Mouse (Mus musculus) forebrain, embryonic 15.5 days (tissue): ENCODE data around the gene Snapc3. TPM values are rescaled to one million over a fixed set of nuclear protein-coding genes. Genes with fewer than 3 reads are reported as not detected.

Experiments used
- ATAC-seq: fragments of 200-750 bp; cut with Nextera tagmentation; replicated peaks from 2 replicates; pipeline ENCODE4 v1.8.0; 2017; ENCODE audit warnings: mild to moderate bottlenecking, moderate TSS enrichment, moderate library complexity
- H3K27ac ChIP-seq: fragments of 300-500 bp; sonication (generic); replicated peaks from 2 replicates; pipeline ENCODE4 v1.5.1; 2015; ENCODE audit warnings: mild to moderate bottlenecking, inconsistent platforms
- H3K27me3 ChIP-seq: fragments of 300-500 bp; sonication (generic); 2 replicates; pipeline ENCODE4 v1.6.1; 2015; ENCODE audit warnings: inconsistent platforms
- H3K36me3 ChIP-seq: fragments of 300-500 bp; sonication (generic); 2 replicates; pipeline ENCODE4 v1.6.1; 2015; ENCODE audit warnings: mild to moderate bottlenecking, inconsistent platforms
- H3K4me1 ChIP-seq: fragments of 300-500 bp; sonication (generic); 2 replicates; pipeline ENCODE4 v1.6.1; 2015; ENCODE audit warnings: inconsistent platforms
- H3K4me2 ChIP-seq: fragments of 300-500 bp; sonication (generic); replicated peaks from 2 replicates; pipeline ENCODE4 v1.6.1; 2015; ENCODE audit warnings: mild to moderate bottlenecking, inconsistent platforms
- H3K4me3 ChIP-seq: fragments of 300-500 bp; sonication (generic); 2 replicates; pipeline ENCODE4 v1.5.1; 2015; ENCODE audit warnings: mild to moderate bottlenecking, inconsistent platforms
- H3K9ac ChIP-seq: fragments of 300-500 bp; sonication (generic); replicated peaks from 2 replicates; pipeline ENCODE4 v1.6.1; 2015; ENCODE audit warnings: mild to moderate bottlenecking, inconsistent platforms
- H3K9me3 ChIP-seq: fragments of 300-500 bp; sonication (generic); 2 replicates; pipeline ENCODE4 v1.6.1; 2016; ENCODE audit warnings: inconsistent platforms
- WGBS: fragments of 180-500 bp; shearing (Covaris S2); methylation state at CpG from one replicate; pipeline ENCODE4 v1.1.7; 2015; ENCODE audit warnings: mixed read lengths; 5-methylcytosine and 5-hydroxymethylcytosine counted together
- polyA plus RNA-seq: library from polyadenylated mRNA; unstranded; fragments of >200 nt; fragmentation: Nextera tagmentation; extraction: Ambion mirVana; gene quantifications from 2 replicates; pipeline ENCODE4 v1.2.1, GENCODE M21; 2015

Snapc3 gene
- polyA plus RNA-seq, result 100 and 101 TPM in 2 replicates

GRCm38 (mm10) chr4:83417160-83417819, at the start of gene Snapc3:
Snapc3 (plus strand) TSS chr4:83417724.
- Histone ChIP-seq H3K27me3 (no peaks in the 10 kb centered on the region), H3K4me2 (peak within 1 kb of the TSS; percentile 51), H3K4me1 (peaks cover 28% of the 10 kb centered on the region), H3K36me3 (0 out of 2 replicates have a peak, but pooled peaks cover 4% of the 10 kb centered on the region), H3K4me3 (peak within 1 kb of the TSS; percentile 66), H3K9ac (peak within 1 kb of the TSS; percentile 80), H3K27ac (peak within 1 kb of the TSS; percentile 85), H3K9me3 (no peaks in the 10 kb centered on the region)
- peak; percentile 99 for ATAC-seq
- under 1% methylated on average over 41 of the region's 41 CpGs for WGBS

- ATAC-seq, result peak; percentile 57; the same call in 1 of the 2 replicates
- H3K9me3 ChIP-seq, result no peaks in the 10 kb centered on the region
- WGBS, result 46% methylated on average over 4 of the region's 4 CpGs
- no peak overlapping the region for H3K4me3 ChIP-seq
- H3K27ac ChIP-seq, result no peak overlapping the region
- H3K36me3 ChIP-seq, result no peaks in the 10 kb centered on the region
- no peak overlapping the region for H3K9ac ChIP-seq
- no peaks in the 10 kb centered on the region for H3K27me3 ChIP-seq
- no peak overlapping the region for H3K4me2 ChIP-seq
- no peaks in the 10 kb centered on the region for H3K4me1 ChIP-seq
Observed at GRCm38 (mm10) chr4:83373381-83373780, 44.1 kb upstream of the Snapc3 start.

- Histone ChIP-seq H3K4me3 (no peak overlapping the region), H3K4me1 (no peaks in the 10 kb centered on the region), H3K27me3 (no peaks in the 10 kb centered on the region), H3K36me3 (no peaks in the 10 kb centered on the region), H3K9me3 (no peaks in the 10 kb centered on the region), H3K27ac (no peak overlapping the region), H3K9ac (no peak overlapping the region), H3K4me2 (no peak overlapping the region)
- 85% methylated on average over 6 of the region's 6 CpGs for WGBS
- no peak for ATAC-seq
Observed at GRCm38 (mm10) chr4:83375650-83376049, 41.9 kb upstream of the Snapc3 start.

- Histone ChIP-seq H3K27me3 (no peaks in the 10 kb centered on the region), H3K27ac (no peak overlapping the region), H3K9ac (no peak overlapping the region), H3K9me3 (no peaks in the 10 kb centered on the region), H3K4me3 (no peak overlapping the region), H3K36me3 (no peaks in the 10 kb centered on the region), H3K4me2 (no peak overlapping the region), H3K4me1 (no peaks in the 10 kb centered on the region)
- 75% methylated on average over 7 of the region's 7 CpGs for WGBS
- no peak for ATAC-seq
Observed at GRCm38 (mm10) chr4:83376461-83377015, 41.0 kb upstream of the Snapc3 start.

DNA sequence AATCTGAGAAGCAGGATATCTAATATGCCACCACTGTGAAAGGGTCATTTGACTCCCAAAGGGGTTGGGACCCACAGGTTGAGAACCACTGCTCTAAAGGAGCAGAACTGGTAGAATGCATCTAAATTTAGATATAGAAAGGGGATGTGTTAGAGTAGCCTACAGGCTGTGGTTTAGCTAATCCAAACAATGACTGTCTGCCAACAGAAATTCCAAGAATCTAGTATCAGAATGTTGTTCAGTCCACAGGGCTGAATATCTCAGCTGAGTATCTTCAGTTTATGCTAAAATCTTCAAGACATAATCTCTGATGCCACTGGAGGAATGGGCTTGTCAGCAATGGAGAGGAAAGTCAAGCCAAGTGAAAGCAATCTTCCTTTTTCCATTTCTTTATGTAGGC, 38.5 kb upstream of the Snapc3 start:
- no peak overlapping the region for H3K4me3 ChIP-seq
- ATAC-seq, result no peak

GRCm38 (mm10) chr4:83379746-83380145, 37.8 kb upstream of the Snapc3 start:
- 90% methylated on average over 6 of the region's 6 CpGs for WGBS
- Histone ChIP-seq H3K36me3 (no peaks in the 10 kb centered on the region), H3K4me1 (no peaks in the 10 kb centered on the region), H3K9ac (no peak overlapping the region), H3K4me2 (no peak overlapping the region), H3K27ac (no peak overlapping the region), H3K27me3 (no peaks in the 10 kb centered on the region), H3K4me3 (no peak overlapping the region), H3K9me3 (no peaks in the 10 kb centered on the region)
- ATAC-seq, result no peak

More for the DNA sequence above, 38.5 kb upstream of the Snapc3 start:
- Histone ChIP-seq H3K27me3 (no peaks in the 10 kb centered on the region), H3K9ac (no peak overlapping the region), H3K4me1 (no peaks in the 10 kb centered on the region), H3K27ac (no peak overlapping the region), H3K36me3 (no peaks in the 10 kb centered on the region), H3K4me2 (no peak overlapping the region), H3K9me3 (no peaks in the 10 kb centered on the region)

GRCm38 (mm10) chr4:83380266-83380665, 37.3 kb upstream of the Snapc3 start:
- H3K36me3 ChIP-seq, result no peaks in the 10 kb centered on the region
- 77% methylated on average over 4 of the region's 4 CpGs for WGBS
- no peak overlapping the region for H3K4me3 ChIP-seq
- no peak for ATAC-seq
- no peak overlapping the region for H3K4me2 ChIP-seq
- H3K9ac ChIP-seq, result no peak overlapping the region
- no peaks in the 10 kb centered on the region for H3K9me3 ChIP-seq
- H3K27me3 ChIP-seq, result no peaks in the 10 kb centered on the region
- no peaks in the 10 kb centered on the region for H3K4me1 ChIP-seq
- H3K27ac ChIP-seq, result no peak overlapping the region

- WGBS, result 45% methylated on average over 6 of the region's 6 CpGs
- H3K36me3 ChIP-seq, result no peaks in the 10 kb centered on the region
- H3K4me2 ChIP-seq, result no peak overlapping the region
- H3K4me3 ChIP-seq, result no peak overlapping the region
- H3K27me3 ChIP-seq, result no peaks in the 10 kb centered on the region
- no peaks in the 10 kb centered on the region for H3K9me3 ChIP-seq
- no peak overlapping the region for H3K27ac ChIP-seq
- no peaks in the 10 kb centered on the region for H3K4me1 ChIP-seq
- no peak overlapping the region for H3K9ac ChIP-seq
- ATAC-seq, result no peak
Observed at GRCm38 (mm10) chr4:83383899-83384490, 33.5 kb upstream of the Snapc3 start.

DNA sequence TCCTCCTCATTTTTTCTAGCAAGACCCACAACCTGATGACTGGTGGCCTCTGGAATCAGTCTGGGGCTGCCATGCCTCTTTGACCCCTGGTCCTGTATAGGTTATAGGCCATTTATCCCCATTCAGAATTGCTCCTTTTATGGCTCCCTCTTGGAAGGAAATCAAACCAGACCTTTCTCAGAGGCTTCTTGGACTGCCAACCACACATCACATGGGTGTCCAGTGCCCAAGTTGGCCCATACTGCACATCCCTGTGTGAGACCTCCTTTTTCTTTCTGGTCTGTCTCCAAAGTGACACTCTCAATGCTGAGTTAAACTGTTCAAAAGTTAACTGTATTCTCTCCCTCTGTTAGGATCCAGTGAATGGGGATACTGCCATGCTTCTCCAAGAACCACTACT, 32.4 kb upstream of the Snapc3 start:
- Histone ChIP-seq H3K4me3 (no peak overlapping the region), H3K27me3 (no peaks in the 10 kb centered on the region), H3K9me3 (no peaks in the 10 kb centered on the region), H3K4me2 (no peak overlapping the region), H3K9ac (no peak overlapping the region), H3K4me1 (no peaks in the 10 kb centered on the region), H3K36me3 (no peaks in the 10 kb centered on the region), H3K27ac (no peak overlapping the region)
- ATAC-seq, result no peak

GRCm38 (mm10) chr4:83390551-83390950, 27.0 kb upstream of the Snapc3 start:
- H3K27me3 ChIP-seq, result no peaks in the 10 kb centered on the region
- 72% methylated on average over 2 of the region's 2 CpGs for WGBS
- no peak overlapping the region for H3K27ac ChIP-seq
- H3K9ac ChIP-seq, result no peak overlapping the region
- no peak overlapping the region for H3K4me2 ChIP-seq
- no peak overlapping the region for H3K4me3 ChIP-seq
- no peaks in the 10 kb centered on the region for H3K9me3 ChIP-seq
- no peaks in the 10 kb centered on the region for H3K36me3 ChIP-seq
- peaks cover 3% of the 10 kb centered on the region; the same call in 1 of the 2 replicates for H3K4me1 ChIP-seq
- no peak for ATAC-seq

DNA sequence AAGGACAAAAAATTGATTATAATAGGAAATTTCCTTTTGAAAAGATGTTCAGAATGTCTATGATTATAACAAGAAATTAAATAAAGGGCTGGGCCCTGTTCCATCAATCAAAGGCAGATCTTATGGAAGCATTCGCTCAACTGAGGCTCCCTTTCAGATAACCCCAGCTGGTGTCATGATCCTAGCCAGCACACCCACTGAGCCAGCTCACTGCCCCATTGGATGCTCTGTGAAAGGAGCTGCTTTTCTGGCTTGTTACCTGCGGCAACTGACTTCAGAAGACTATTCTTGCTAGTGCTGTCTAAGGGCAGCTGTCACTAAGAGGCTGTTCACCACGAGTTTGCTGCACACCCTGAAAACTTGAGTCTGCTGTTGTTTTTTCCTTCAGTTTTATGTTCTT, 25.6 kb upstream of the Snapc3 start:
- H3K36me3 ChIP-seq, result no peaks in the 10 kb centered on the region
- no peaks in the 10 kb centered on the region for H3K9me3 ChIP-seq
- H3K9ac ChIP-seq, result no peak overlapping the region
- 11% methylated on average over 3 of the region's 3 CpGs for WGBS
- no peak for ATAC-seq
- H3K4me1 ChIP-seq, result peaks cover 3% of the 10 kb centered on the region; the same call in 1 of the 2 replicates
- no peak overlapping the region for H3K4me3 ChIP-seq
- no peak overlapping the region for H3K27ac ChIP-seq
- no peaks in the 10 kb centered on the region for H3K27me3 ChIP-seq
- H3K4me2 ChIP-seq, result no peak overlapping the region

GRCm38 (mm10) chr4:83393733-83394132, 23.8 kb upstream of the Snapc3 start:
- no peaks in the 10 kb centered on the region for H3K27me3 ChIP-seq
- H3K9me3 ChIP-seq, result no peaks in the 10 kb centered on the region
- 80% methylated on average over 1 of the region's 1 CpGs for WGBS
- H3K4me1 ChIP-seq, result peaks cover 3% of the 10 kb centered on the region; the same call in 1 of the 2 replicates
- no peaks in the 10 kb centered on the region for H3K36me3 ChIP-seq
- no peak overlapping the region for H3K9ac ChIP-seq
- ATAC-seq, result no peak
- H3K4me3 ChIP-seq, result no peak overlapping the region
- no peak overlapping the region for H3K27ac ChIP-seq
- no peak overlapping the region for H3K4me2 ChIP-seq
